Mouse (Mus musculus) embryonic facial prominence, embryonic 14.5 days (tissue): Measurements from ENCODE around the gene Agmo. TPM values are rescaled to one million over a fixed set of nuclear protein-coding genes. Genes with fewer than 3 reads are reported as not detected.

Experiments
- ATAC-seq: fragments of 200-750 bp; cut with Nextera tagmentation; 2 replicates; pipeline ENCODE4 v1.8.0; 2017; ENCODE audit warnings: low read depth, moderate number of reproducible peaks, moderate TSS enrichment
- DNase-seq: peaks from one replicate; pipeline ENCODE4 v3.0.0-alpha.2; 2015; ENCODE audit warnings: low spot score
- H3K27ac ChIP-seq: fragments of 300-500 bp; sonication (generic); replicated peaks from 2 replicates; pipeline ENCODE4 v1.5.1; 2014; ENCODE audit warnings: low read depth, mild to moderate bottlenecking, low read length, moderate library complexity
- H3K27me3 ChIP-seq: fragments of 300-500 bp; sonication (generic); replicated peaks from 2 replicates; pipeline ENCODE4 v1.6.1; 2014; ENCODE audit warnings: low read length; ENCODE audit not compliant: control insufficient read depth, insufficient read depth
- H3K36me3 ChIP-seq: fragments of 300-500 bp; sonication (generic); 2 replicates; pipeline ENCODE4 v1.6.1; 2014; ENCODE audit warnings: low read length, mixed read lengths; ENCODE audit not compliant: control insufficient read depth, insufficient read depth
- H3K4me1 ChIP-seq: fragments of 300-500 bp; sonication (generic); 2 replicates; pipeline ENCODE4 v1.6.1; 2014; ENCODE audit warnings: antibody characterized with exemption, low read length; ENCODE audit not compliant: control insufficient read depth, insufficient read depth
- H3K4me2 ChIP-seq: fragments of 300-500 bp; sonication (generic); 2 replicates; pipeline ENCODE4 v1.6.1; 2014; ENCODE audit warnings: low read depth, mild to moderate bottlenecking, low read length, moderate library complexity, mixed read lengths
- H3K4me3 ChIP-seq: fragments of 300-500 bp; sonication (generic); 2 replicates; pipeline ENCODE4 v1.5.1; 2014; ENCODE audit warnings: low read depth, mild to moderate bottlenecking, low read length
- H3K9ac ChIP-seq: fragments of 300-500 bp; sonication (generic); 2 replicates; pipeline ENCODE4 v1.6.1; 2014; ENCODE audit warnings: low read depth, mild to moderate bottlenecking, low read length, moderate library complexity, mixed read lengths
- H3K9me3 ChIP-seq: fragments of 300-500 bp; sonication (generic); 2 replicates; pipeline ENCODE4 v1.6.1; 2016; ENCODE audit warnings: low read length; ENCODE audit not compliant: control insufficient read depth
- WGBS: fragments of 180-500 bp; shearing (Covaris S2); extraction: QIAGEN DNeasy Blood & Tissue Kit; methylation state at CpG from one replicate; pipeline ENCODE4 v1.1.7; 2014; 5-methylcytosine and 5-hydroxymethylcytosine counted together
- polyA plus RNA-seq: library from polyadenylated mRNA; unstranded; fragments of >200 nt; fragmentation: Nextera tagmentation; extraction: Ambion mirVana; gene quantifications from 2 replicates; pipeline ENCODE4 v1.2.1, GENCODE M21; 2014

Gene Agmo
- polyA plus RNA-seq, 1 experiment from 2014 or later, result 1.6 TPM

DNA sequence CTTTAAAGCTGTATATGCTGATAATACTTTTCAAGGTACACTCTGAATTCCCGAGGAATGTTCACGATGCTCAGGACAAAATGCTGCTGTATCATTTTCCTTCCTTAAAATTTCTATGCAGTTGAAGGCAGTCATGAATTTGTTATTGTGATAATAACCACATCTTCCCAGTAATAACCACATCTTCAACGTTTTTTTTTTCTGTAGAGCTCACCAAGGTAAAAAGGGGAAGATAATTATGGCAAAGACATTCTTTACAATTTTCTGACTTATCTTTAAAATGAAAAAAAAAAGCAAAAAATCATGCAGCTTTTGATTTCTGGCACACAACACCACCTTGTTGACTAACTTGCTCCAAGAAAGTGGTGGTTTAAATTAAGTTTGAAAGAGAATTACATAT, 283.2 kb downstream of the Agmo start:
- WGBS, result 78% methylated on average over 3 of the region's 3 CpGs
- Histone ChIP-seq H3K9me3 (peaks cover 13% of the 10 kb centered on the region), H3K4me1 (no peaks in the 10 kb centered on the region), H3K4me3 (no peak overlapping the region), H3K4me2 (no peak overlapping the region), H3K36me3 (no peaks in the 10 kb centered on the region), H3K9ac (no peak overlapping the region), H3K27me3 (no peaks in the 10 kb centered on the region), H3K27ac (no peak overlapping the region)
- no peak for ATAC-seq
- DNase-seq, result no peak

DNA sequence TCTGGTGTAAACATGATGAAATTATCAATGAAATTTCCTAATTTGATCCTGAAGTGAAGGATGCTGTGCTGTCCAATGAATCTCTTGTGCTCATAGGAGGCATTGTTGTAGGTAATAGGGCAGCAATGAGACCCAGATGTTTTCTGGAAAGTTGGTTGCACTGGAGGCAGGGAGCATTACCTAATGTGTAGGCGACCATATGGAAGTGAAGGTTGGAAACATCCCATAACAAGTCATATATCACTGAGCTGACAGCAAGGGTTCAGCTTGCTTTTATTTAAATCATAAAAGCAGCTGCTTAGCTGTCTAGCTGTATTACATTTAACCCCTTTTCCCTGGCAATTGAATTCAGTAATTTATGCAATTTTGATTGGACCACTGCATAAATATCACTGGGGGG, 299.6 kb downstream of the Agmo start:
- DNase-seq (peak; percentile 60), ATAC-seq (peak; percentile 33; the same call in 1 of the 2 replicates)
- no peak overlapping the region for H3K4me3 ChIP-seq
- no peak overlapping the region for H3K4me2 ChIP-seq
- no peaks in the 10 kb centered on the region for H3K36me3 ChIP-seq
- no peak overlapping the region for H3K27ac ChIP-seq
- H3K4me1 ChIP-seq, result no peaks in the 10 kb centered on the region
- 24% methylated on average over 1 of the region's 1 CpGs for WGBS
- H3K9ac ChIP-seq, result no peak overlapping the region
- H3K27me3 ChIP-seq, result no peaks in the 10 kb centered on the region
- H3K9me3 ChIP-seq, result no peaks in the 10 kb centered on the region

DNA sequence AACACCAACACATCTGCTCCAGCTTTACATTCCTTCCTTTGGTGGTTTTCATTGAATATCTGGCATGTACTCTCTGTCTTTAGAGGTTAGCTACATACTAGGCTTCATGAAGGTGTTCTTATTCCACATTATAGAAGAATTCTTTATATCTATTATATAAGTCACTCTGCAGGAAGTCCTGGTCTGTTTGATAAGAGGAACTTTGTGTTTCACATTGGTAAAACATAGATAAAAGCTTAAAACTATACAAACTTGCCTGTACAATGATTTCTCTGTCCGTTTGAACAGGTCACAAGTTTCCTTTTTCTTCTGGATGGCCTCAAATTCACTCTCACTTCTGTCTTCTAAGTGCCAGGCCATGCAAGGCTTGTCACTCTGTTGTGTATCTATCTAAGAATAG, 316.8 kb downstream of the Agmo start:
- Histone ChIP-seq H3K9me3 (no peaks in the 10 kb centered on the region), H3K9ac (no peak overlapping the region), H3K4me1 (no peaks in the 10 kb centered on the region), H3K4me2 (no peak overlapping the region), H3K27ac (no peak overlapping the region), H3K36me3 (no peaks in the 10 kb centered on the region), H3K27me3 (no peaks in the 10 kb centered on the region), H3K4me3 (no peak overlapping the region)
- ATAC-seq, result no peak
- 63% methylated on average over 1 of the region's 1 CpGs for WGBS
- no peak for DNase-seq

- 40% methylated on average over 5 of the region's 5 CpGs for WGBS
Observed at GRCm38 (mm10) chr12:37565882-37566596, 324.6 kb downstream of the Agmo start.

DNA sequence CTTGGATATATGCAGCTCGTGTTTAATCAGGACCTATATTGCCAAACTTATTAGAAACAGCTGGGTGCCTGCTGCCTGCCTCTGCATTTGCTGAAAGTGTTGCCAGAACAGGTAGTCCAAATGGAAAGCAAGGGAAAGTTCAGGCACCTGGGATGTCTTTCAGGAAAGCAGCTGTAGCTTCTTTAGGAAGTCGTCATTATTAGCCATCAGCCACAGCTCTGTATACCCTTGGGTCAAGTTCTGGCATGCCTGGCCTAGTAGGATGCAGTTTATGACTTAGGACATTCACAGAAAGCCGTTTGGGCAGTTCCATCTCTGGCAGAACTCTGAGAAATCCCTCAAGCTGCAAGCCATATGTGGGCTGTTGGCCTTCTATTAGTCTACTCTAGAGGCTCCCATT, 330.5 kb downstream of the Agmo start:
- no peaks in the 10 kb centered on the region; the same call in 1 of the 2 replicates for H3K4me1 ChIP-seq
- H3K9me3 ChIP-seq, result no peaks in the 10 kb centered on the region
- H3K36me3 ChIP-seq, result no peaks in the 10 kb centered on the region
- H3K4me2 ChIP-seq, result no peak overlapping the region
- ATAC-seq, result no peak
- no peak overlapping the region for H3K9ac ChIP-seq
- WGBS, result 25% methylated on average over 3 of the region's 3 CpGs
- no peak overlapping the region for H3K27ac ChIP-seq
- no peak for DNase-seq
- H3K27me3 ChIP-seq, result no peaks in the 10 kb centered on the region; the same call in 1 of the 2 replicates
- H3K4me3 ChIP-seq, result no peak overlapping the region

More at GRCm38 (mm10) chr12:37565882-37566596, 324.6 kb downstream of the Agmo start:
- peak overlapping the region; percentile 44; the same call in 1 of the 2 replicates for H3K27ac ChIP-seq
- ATAC-seq (peak; percentile 63; the same call in 1 of the 2 replicates), DNase-seq (peak; percentile 66)
- no peaks in the 10 kb centered on the region for H3K36me3 ChIP-seq
- H3K9ac ChIP-seq, result no peak overlapping the region
- H3K4me1 ChIP-seq, result 0 out of 2 replicates have a peak, but pooled peaks cover 4% of the 10 kb centered on the region
- H3K27me3 ChIP-seq, result no peaks in the 10 kb centered on the region
- no peak overlapping the region for H3K4me2 ChIP-seq
- H3K4me3 ChIP-seq, result no peak overlapping the region
- no peaks in the 10 kb centered on the region for H3K9me3 ChIP-seq

- Histone ChIP-seq H3K4me3 (no peak overlapping the region), H3K4me1 (no peaks in the 10 kb centered on the region), H3K9ac (no peak overlapping the region), H3K36me3 (no peaks in the 10 kb centered on the region), H3K4me2 (no peak overlapping the region), H3K27ac (no peak overlapping the region), H3K9me3 (no peaks in the 10 kb centered on the region), H3K27me3 (no peaks in the 10 kb centered on the region)
- no peak for ATAC-seq
- 61% methylated on average over 8 of the region's 8 CpGs for WGBS
- peak; percentile 51 for DNase-seq
Observed at GRCm38 (mm10) chr12:37582777-37583176, 341.3 kb downstream of the Agmo start.

GRCm38 (mm10) chr12:37592853-37593252, 351.4 kb downstream of the Agmo start:
- Histone ChIP-seq H3K4me3 (no peak overlapping the region), H3K4me1 (no peaks in the 10 kb centered on the region), H3K27me3 (no peaks in the 10 kb centered on the region), H3K27ac (no peak overlapping the region), H3K9me3 (no peaks in the 10 kb centered on the region), H3K36me3 (no peaks in the 10 kb centered on the region), H3K4me2 (no peak overlapping the region), H3K9ac (no peak overlapping the region)
- 52% methylated on average over 3 of the region's 3 CpGs for WGBS
- ATAC-seq (no peak), DNase-seq (no peak)

GRCm38 (mm10) chr12:37612837-37613236, 371.4 kb downstream of the Agmo start:
- Histone ChIP-seq H3K9ac (no peak overlapping the region), H3K4me2 (no peak overlapping the region), H3K27ac (no peak overlapping the region), H3K9me3 (no peaks in the 10 kb centered on the region), H3K4me1 (no peaks in the 10 kb centered on the region), H3K36me3 (no peaks in the 10 kb centered on the region), H3K27me3 (no peaks in the 10 kb centered on the region), H3K4me3 (no peak overlapping the region)
- DNase-seq (no peak), ATAC-seq (no peak)
- 85% methylated on average over 4 of the region's 4 CpGs for WGBS

DNA sequence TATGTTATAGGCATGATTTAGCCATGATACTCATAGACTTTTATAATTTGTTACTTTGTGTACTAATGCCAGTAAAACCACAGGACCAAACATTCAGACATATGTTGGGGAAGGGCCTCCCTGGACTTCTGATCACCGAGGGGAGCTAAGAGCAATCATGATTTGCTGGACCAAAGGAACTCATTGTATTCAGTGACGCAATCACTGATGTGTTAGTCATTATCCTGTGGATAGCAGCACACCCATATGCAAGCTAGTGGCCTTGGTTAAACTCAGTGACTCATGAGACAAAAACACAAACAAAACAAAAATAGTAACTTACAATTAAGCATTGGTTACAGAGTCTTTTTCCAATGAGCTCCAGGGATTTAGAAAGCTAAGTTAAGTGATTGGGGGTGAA, 373.3 kb downstream of the Agmo start:
- WGBS, result 72% methylated on average over 2 of the region's 2 CpGs
- DNase-seq, result no peak
- H3K4me1 ChIP-seq, result no peaks in the 10 kb centered on the region
- H3K36me3 ChIP-seq, result no peaks in the 10 kb centered on the region
- ATAC-seq, result no peak
- no peak overlapping the region for H3K4me3 ChIP-seq
- no peak overlapping the region for H3K9ac ChIP-seq
- H3K27me3 ChIP-seq, result no peaks in the 10 kb centered on the region
- no peak overlapping the region for H3K27ac ChIP-seq
- no peak overlapping the region for H3K4me2 ChIP-seq
- H3K9me3 ChIP-seq, result no peaks in the 10 kb centered on the region
